In the genomic region with DNA sequence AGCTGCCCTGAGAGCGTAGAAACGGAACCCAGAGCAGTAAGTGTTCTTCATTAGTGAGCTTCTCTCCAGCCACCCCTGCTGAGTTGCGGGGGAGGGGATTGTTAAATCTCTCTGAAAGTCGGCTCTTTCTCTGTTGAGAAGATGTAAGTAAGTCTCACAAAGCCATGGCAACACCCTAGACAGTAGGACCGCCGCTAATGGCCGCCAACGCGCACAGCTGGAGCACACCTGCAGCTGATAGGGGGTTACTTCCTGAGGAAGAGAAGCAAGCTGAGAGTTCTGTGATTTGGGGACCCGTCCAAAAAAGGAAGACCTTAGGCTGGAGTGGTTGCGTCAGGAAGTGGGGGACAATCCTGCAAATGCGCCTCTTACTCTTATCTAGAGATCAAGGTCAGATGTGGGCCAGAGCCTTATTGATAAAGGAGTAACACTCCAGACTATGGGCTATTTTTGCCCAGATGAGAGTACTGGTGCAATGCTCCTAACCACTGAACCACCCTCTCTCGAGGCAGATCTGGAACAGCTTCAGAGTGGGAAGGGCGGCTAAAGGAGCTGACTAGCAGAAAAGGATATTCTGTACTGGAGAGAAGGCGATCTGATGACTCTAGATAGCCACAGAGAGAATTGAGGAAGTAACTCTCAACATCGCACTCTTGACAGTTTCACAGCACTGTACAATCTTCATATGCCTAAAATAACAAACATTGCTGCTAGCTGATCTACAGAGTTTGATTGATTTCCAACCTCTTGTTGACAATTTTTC, we compare ENCODE assay signal across 8 mouse cellular contexts. TPM values are rescaled to one million over a fixed set of nuclear protein-coding genes. Genes with fewer than 3 reads are reported as not detected.
DNase-seq lines count a peak whose midpoint lies in the region; ATAC-seq and TF ChIP-seq lines count a peak whose summit lies in the region.

No protein-coding gene starts in this region.

- no peak for TF ChIP-seq EP300 in liver, postnatal 0 days (IDR thresholded peaks at IDR 0.05; ENCODE audit: low read depth)

- H3K36me3 ChIP-seq in liver, postnatal 0 days (replicated peaks; ENCODE audit: insufficient read depth, low read length), result no peaks in the 10 kb centered on the region

- peak; percentile 30 for DNase-seq in layer of hippocampus, adult 9-11 months
- no peak for DNase-seq in layer of hippocampus, adult 9-10 months (ENCODE audit: low spot score)
- DNase-seq in cerebellum, adult 9-11 months, result peak; percentile 61
- DNase-seq in heart, postnatal 36 days, result peak; percentile 23 to 29
- peak; percentile 41 for DNase-seq in liver, postnatal 0 days
- DNase-seq in spleen, adult 18-20 months, result peak; percentile 34 to 51
- DNase-seq in left cerebral cortex, postnatal 25 days (ENCODE audit: low spot score in 2 of 2), result no peak
- DNase-seq in kidney, postnatal 10 days, result no peak

- peak overlapping the region; percentile 79 for H3K4me2 ChIP-seq in liver, postnatal 0 days (ENCODE audit: low read depth, low read length)

- H3K27me3 ChIP-seq in liver, postnatal 0 days (ENCODE audit: insufficient read depth, low read length), result no peaks in the 10 kb centered on the region

- H3K4me3 ChIP-seq in liver, postnatal 0 days (ENCODE audit: low read depth, low read length), result peak overlapping the region; percentile 75

- 13% methylated on average over 16 of the region's 16 CpGs for WGBS in liver, postnatal 0 days (ENCODE audit: insufficient replicate concordance)

- no peaks in the 10 kb centered on the region for H3K9me3 ChIP-seq in liver, postnatal 0 days (ENCODE audit: low read length)

- peaks cover 18% of the 10 kb centered on the region for H3K4me1 ChIP-seq in liver, postnatal 0 days (ENCODE audit: insufficient read depth)

- ATAC-seq in liver, postnatal 0 days, result no peak

- H3K27ac ChIP-seq in liver, postnatal 0 days (ENCODE audit: low read depth), result peak overlapping the region; percentile 41

- H3K9ac ChIP-seq in liver, postnatal 0 days (replicated peaks), result peak overlapping the region; percentile 22; the same call in 1 of the 2 replicates

- intact Hi-C loops in heart, postnatal 36 days (cut with DNase I), result no loop called here
- intact Hi-C loops in left cerebral cortex, postnatal 25 days (cut with DNase I), result no loop called here

- no peak for TF ChIP-seq CTCF in liver, postnatal 0 days (IDR thresholded peaks at IDR 0.05; ENCODE audit: low read depth)

RNA-seq across cellular contexts. Expression of gene Slc46a3, which starts 1.0 kb away (rescaled TPM):
- 10 to 100 TPM; 14.5 to 18.0 TPM for total RNA-seq in heart, postnatal 36 days (2021)
- 8.9 and 11.6 TPM in 2 replicates for polyA plus RNA-seq in liver, postnatal 0 days (2015; fragmentation: Nextera tagmentation; extraction: Ambion mirVana)
- total RNA-seq in left cerebral cortex, postnatal 25 days (2021), result 1 to 10 TPM; 7.6 to 8.6 TPM

RNA-seq across cellular contexts. Expression of gene Pomp, which starts 35.4 kb away (rescaled TPM):
- 100 to 1,000 TPM; 132 to 140 TPM for total RNA-seq in heart, postnatal 36 days (2021)
- polyA plus RNA-seq in liver, postnatal 0 days (2015; fragmentation: Nextera tagmentation; extraction: Ambion mirVana), result 210 and 215 TPM in 2 replicates
- 100 to 1,000 TPM; 161 to 185 TPM for total RNA-seq in left cerebral cortex, postnatal 25 days (2021)

Comparison
In these comparisons a context has a peak if more than half of its experiments do, and no peak if none do; other contexts are left out.
1. DNase-seq: peak in layer of hippocampus, adult 9-11 months (single experiment), cerebellum, adult 9-11 months (single experiment), heart, postnatal 36 days (2 of 2), liver, postnatal 0 days (single experiment) and spleen, adult 18-20 months (2 of 2); none in layer of hippocampus, adult 9-10 months (single experiment), left cerebral cortex, postnatal 25 days (0 of 2) and kidney, postnatal 10 days (single experiment).